Mouse (Mus musculus) erythroblast, embryonic 14.5 days (primary cell): ENCODE data around the gene Adcy10. TPM values are rescaled to one million over a fixed set of nuclear protein-coding genes. Genes with fewer than 3 reads are reported as not detected.

Source experiments
- H3K27me3 ChIP-seq: 2 replicates; pipeline ENCODE4 v1.6.1; 2012; ENCODE audit warnings: inconsistent platforms; ENCODE audit not compliant: control insufficient read depth
- H3K36me3 ChIP-seq: 2 replicates; pipeline ENCODE4 v1.6.1; 2012; ENCODE audit warnings: mild to moderate bottlenecking, inconsistent platforms; ENCODE audit not compliant: control insufficient read depth
- H3K4me1 ChIP-seq: 2 replicates; pipeline ENCODE4 v1.6.1; 2012; ENCODE audit warnings: inconsistent platforms; ENCODE audit not compliant: control insufficient read depth
- H3K4me3 ChIP-seq: replicated peaks from 2 replicates; pipeline ENCODE3; 2012; ENCODE audit warnings: moderate library complexity, mild to moderate bottlenecking, inconsistent platforms
- H3K9me3 ChIP-seq: 2 replicates; pipeline ENCODE4 v1.6.1; 2012; ENCODE audit warnings: low read length, inconsistent platforms, mixed read lengths; ENCODE audit not compliant: control insufficient read depth
- GATA1 ChIP-seq: IDR thresholded peaks from 2 replicates; pipeline ENCODE4 v1.6.1; 2012; ENCODE audit warnings: low read length, inconsistent platforms, mixed read lengths
- TAL1 ChIP-seq: IDR thresholded peaks from 3 replicates; pipeline ENCODE4 v1.6.1; 2012; ENCODE audit warnings: low read length, inconsistent platforms, mixed read lengths
- polyA plus RNA-seq: library from polyadenylated mRNA; stranded (reverse); fragments of >175 nt; gene quantifications from 2 replicates; pipeline ENCODE4 v1.2.3, GENCODE M21; 2012

Adcy10 gene
- polyA plus RNA-seq, 1 experiment, result not detected

- Histone ChIP-seq H3K27me3 (no peaks in the 10 kb centered on the region), H3K4me3 (no peak overlapping the region), H3K9me3 (no peaks in the 10 kb centered on the region), H3K4me1 (no peaks in the 10 kb centered on the region), H3K36me3 (no peaks in the 10 kb centered on the region)
- no peak for TF ChIP-seq GATA1
These were observed 91.0 kb downstream of the Adcy10 start for GRCm38 (mm10) chr1:165576005-165576404.

- H3K27me3 ChIP-seq, result no peaks in the 10 kb centered on the region
These were observed 91.6 kb downstream of the Adcy10 start for GRCm38 (mm10) chr1:165576459-165577112.

GRCm38 (mm10) chr1:165579332-165579731 lies 94.3 kb downstream of the Adcy10 start:
- TF ChIP-seq GATA1 (no peak), TAL1 (no peak)
- H3K27me3 ChIP-seq, result no peaks in the 10 kb centered on the region

More at GRCm38 (mm10) chr1:165576459-165577112, 91.6 kb downstream of the Adcy10 start:
- no peak overlapping the region for H3K4me3 ChIP-seq
- TF ChIP-seq GATA1, result no peak
- TF ChIP-seq TAL1, result no peak
- H3K36me3 ChIP-seq, result no peaks in the 10 kb centered on the region
- H3K4me1 ChIP-seq, result no peaks in the 10 kb centered on the region
- H3K9me3 ChIP-seq, result no peaks in the 10 kb centered on the region

GRCm38 (mm10) chr1:165581255-165581654 lies 96.3 kb downstream of the Adcy10 start:
- no peaks in the 10 kb centered on the region for H3K36me3 ChIP-seq
- no peaks in the 10 kb centered on the region for H3K4me1 ChIP-seq
- no peak overlapping the region for H3K4me3 ChIP-seq
- TF ChIP-seq GATA1, result no peak
- no peak for TF ChIP-seq TAL1
- no peaks in the 10 kb centered on the region for H3K27me3 ChIP-seq
- no peaks in the 10 kb centered on the region for H3K9me3 ChIP-seq

More at GRCm38 (mm10) chr1:165579332-165579731, 94.3 kb downstream of the Adcy10 start:
- H3K4me1 ChIP-seq, result no peaks in the 10 kb centered on the region
- no peaks in the 10 kb centered on the region for H3K36me3 ChIP-seq
- no peaks in the 10 kb centered on the region for H3K9me3 ChIP-seq
- H3K4me3 ChIP-seq, result no peak overlapping the region

- Histone ChIP-seq H3K27me3 (no peaks in the 10 kb centered on the region), H3K4me3 (no peak overlapping the region), H3K36me3 (no peaks in the 10 kb centered on the region), H3K9me3 (no peaks in the 10 kb centered on the region), H3K4me1 (no peaks in the 10 kb centered on the region)
- TF ChIP-seq TAL1, result no peak
- TF ChIP-seq GATA1, result no peak
These were observed 98.7 kb downstream of the Adcy10 start for GRCm38 (mm10) chr1:165583529-165584184.

- H3K27me3 ChIP-seq, result no peaks in the 10 kb centered on the region
- no peak for TF ChIP-seq GATA1
- TF ChIP-seq TAL1, result no peak
- no peaks in the 10 kb centered on the region for H3K4me1 ChIP-seq
- no peak overlapping the region for H3K4me3 ChIP-seq
- no peaks in the 10 kb centered on the region for H3K9me3 ChIP-seq
- H3K36me3 ChIP-seq, result no peaks in the 10 kb centered on the region
These were observed 100.6 kb downstream of the Adcy10 start for GRCm38 (mm10) chr1:165585389-165586104.

- no peak overlapping the region for H3K4me3 ChIP-seq
- TF ChIP-seq TAL1, result no peak
- no peak for TF ChIP-seq GATA1
- no peaks in the 10 kb centered on the region for H3K36me3 ChIP-seq
These were observed 101.4 kb downstream of the Adcy10 start for GRCm38 (mm10) chr1:165586366-165586765.

GRCm38 (mm10) chr1:165587845-165588244 lies 102.9 kb downstream of the Adcy10 start:
- TF ChIP-seq GATA1, result no peak
- H3K27me3 ChIP-seq, result no peaks in the 10 kb centered on the region

More at GRCm38 (mm10) chr1:165586366-165586765, 101.4 kb downstream of the Adcy10 start:
- Histone ChIP-seq H3K27me3 (no peaks in the 10 kb centered on the region), H3K4me1 (no peaks in the 10 kb centered on the region), H3K9me3 (no peaks in the 10 kb centered on the region)

GRCm38 (mm10) chr1:165589280-165590048 lies 104.5 kb downstream of the Adcy10 start:
- Histone ChIP-seq H3K36me3 (peaks cover 3% of the 10 kb centered on the region; the same call in 1 of the 2 replicates), H3K27me3 (no peaks in the 10 kb centered on the region), H3K4me1 (peaks cover 7% of the 10 kb centered on the region), H3K9me3 (no peaks in the 10 kb centered on the region), H3K4me3 (no peak overlapping the region)
- TF ChIP-seq TAL1 (no peak), GATA1 (no peak)

More at GRCm38 (mm10) chr1:165587845-165588244, 102.9 kb downstream of the Adcy10 start:
- H3K9me3 ChIP-seq, result no peaks in the 10 kb centered on the region
- H3K36me3 ChIP-seq, result peaks cover 3% of the 10 kb centered on the region; the same call in 1 of the 2 replicates
- no peak overlapping the region for H3K4me3 ChIP-seq
- peaks cover 6% of the 10 kb centered on the region for H3K4me1 ChIP-seq
